Mouse (Mus musculus) spleen, postnatal 14 days (tissue): Measurements from ENCODE around the gene Fpgs.

Source experiments
- DNase-seq, 2 experiments: peaks; one replicate each; pipeline ENCODE4 v3.0.0; 2021 to 2022; ENCODE audit warnings: low spot score in 2 of 2

The Fpgs gene

GRCm38 (mm10) chr2:32671147-32671546, 32.8 kb downstream of the Fpgs start:
- no peak for DNase-seq

GRCm38 (mm10) chr2:32669876-32670275, 34.1 kb downstream of the Fpgs start:
- DNase-seq = no peak

DNA sequence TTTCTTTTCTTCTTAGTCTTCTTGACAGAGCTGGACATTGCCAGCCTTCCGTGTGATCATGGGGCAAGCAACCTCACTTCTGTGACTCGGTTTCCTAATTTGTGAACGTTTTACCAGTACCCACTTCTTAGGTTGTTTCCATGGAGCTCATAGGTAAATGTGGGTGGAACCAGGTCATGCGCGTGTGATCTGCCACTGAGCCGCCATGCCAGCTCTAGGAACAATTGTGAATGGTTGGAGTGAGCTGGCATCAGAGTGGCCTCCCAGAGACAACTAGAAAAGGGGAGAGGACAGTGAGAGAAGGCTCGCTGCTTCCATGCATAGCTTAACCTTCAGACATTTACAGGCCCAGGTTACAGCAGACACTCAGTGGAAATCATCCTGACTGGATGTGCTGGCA, 35.8 kb downstream of the Fpgs start:
- DNase-seq = no peak

- no peak for DNase-seq
These were observed 36.2 kb downstream of the Fpgs start for GRCm38 (mm10) chr2:32667775-32668174.

- no peak for DNase-seq
These were observed 38.1 kb downstream of the Fpgs start for GRCm38 (mm10) chr2:32665853-32666252.

- DNase-seq = no peak
These were observed 38.6 kb downstream of the Fpgs start for GRCm38 (mm10) chr2:32665345-32665744.

GRCm38 (mm10) chr2:32662291-32662690, 41.7 kb downstream of the Fpgs start:
- DNase-seq = no peak

DNA sequence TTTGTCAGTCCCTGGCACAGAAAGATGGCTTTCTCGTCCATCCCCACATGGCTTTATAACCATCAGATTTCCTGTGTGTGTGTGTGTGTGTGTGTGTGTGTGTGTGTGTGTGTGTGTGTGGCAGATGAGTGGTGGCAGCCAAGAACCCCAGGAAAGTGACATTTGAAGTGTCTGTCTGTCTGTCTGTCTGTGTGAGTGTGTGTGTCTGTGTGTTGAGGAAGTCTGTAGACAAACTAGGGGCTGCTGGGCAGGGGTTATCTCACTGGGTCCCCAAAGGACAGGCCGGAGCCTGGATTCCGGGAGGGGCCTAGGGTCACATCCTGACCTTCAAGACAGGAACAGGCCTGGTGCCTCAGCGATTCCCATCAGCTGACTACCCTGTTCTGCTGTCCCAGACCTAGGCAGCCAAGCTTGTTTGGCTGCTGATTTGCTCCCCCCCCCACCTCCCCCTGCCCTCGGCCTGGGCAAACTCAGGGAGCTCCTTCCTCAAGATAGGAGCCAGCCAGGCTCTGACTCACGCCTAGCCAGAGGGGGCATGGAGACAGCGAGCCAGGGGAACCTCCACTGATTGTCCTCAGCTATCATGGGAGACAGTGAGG, 42.3 kb downstream of the Fpgs start:
- DNase-seq = no peak

DNA sequence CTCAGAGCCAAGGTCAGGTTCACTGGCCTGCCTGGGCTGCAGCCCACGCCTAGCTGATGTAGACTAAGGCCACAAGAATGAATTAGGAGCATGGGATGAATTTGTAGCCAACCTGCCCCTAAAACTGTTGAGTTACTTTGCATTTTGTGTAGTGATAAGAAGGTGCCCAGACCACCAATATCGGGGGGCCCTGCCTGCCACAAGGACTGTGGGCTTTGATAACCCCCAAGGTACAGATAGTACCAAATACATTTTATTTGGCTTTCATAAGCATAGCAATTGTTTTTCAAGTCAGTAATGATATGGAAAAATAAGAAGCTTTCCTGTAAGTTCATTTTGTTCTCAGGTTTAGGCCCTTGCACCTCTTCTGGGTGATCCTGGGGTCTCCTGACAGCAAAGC, 45.1 kb downstream of the Fpgs start:
- DNase-seq = no peak

DNA sequence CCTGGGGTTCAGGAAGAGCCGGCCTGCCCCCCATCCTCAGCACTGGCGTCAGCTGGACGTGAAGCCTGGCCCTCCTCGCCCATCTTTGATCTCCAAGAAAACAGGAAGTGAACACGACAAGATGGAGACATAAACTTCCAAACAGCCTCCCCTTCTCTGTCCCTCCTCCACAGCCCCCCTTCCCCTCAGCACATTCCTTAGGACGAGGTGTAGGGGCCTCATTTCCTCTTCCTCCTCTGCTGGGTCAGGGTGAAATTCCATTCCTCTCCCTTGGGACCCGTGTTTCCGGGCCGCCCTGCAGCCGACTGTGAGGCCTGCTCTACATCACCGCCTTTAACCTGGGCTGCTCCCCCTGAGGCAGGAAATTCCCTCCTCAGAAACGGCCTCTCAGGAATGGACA, 48.1 kb downstream of the Fpgs start:
- DNase-seq = no peak

- DNase-seq = no peak
These were observed 48.6 kb downstream of the Fpgs start for GRCm38 (mm10) chr2:32655394-32655744.

DNA sequence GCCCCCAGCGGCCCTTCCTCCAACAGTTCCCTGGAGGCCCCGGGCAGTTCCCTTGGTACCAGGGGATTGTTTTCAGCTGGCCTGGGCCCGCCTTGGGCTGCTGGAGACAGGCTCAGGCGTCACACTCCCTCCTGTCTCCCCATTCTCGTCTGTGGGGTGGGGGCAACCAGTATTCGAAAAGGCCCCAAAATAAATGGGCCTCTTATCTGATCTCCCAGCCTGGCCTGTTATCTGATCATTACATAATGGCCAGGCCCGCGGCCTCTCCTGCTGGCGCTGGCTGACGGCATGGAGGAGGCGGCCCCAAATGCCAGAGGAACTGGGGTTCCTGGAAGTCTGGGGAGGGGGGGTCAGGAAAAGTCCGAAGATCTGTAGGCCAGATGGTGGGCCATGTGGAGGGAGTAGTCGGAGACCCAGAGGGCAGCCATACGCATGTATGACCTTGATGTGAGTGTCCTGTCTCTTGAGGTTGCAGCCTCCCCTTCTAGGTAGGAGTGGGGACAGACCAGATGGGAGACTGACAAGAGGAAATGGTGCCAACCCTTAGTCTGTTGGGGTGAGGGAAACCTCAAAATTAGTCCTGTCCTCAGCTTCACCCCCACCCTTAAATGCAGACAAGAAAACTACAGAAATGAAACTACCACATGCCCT, 49.1 kb downstream of the Fpgs start:
- DNase-seq = no peak

GRCm38 (mm10) chr2:32653764-32654163, 50.2 kb downstream of the Fpgs start:
- no peak for DNase-seq

DNA sequence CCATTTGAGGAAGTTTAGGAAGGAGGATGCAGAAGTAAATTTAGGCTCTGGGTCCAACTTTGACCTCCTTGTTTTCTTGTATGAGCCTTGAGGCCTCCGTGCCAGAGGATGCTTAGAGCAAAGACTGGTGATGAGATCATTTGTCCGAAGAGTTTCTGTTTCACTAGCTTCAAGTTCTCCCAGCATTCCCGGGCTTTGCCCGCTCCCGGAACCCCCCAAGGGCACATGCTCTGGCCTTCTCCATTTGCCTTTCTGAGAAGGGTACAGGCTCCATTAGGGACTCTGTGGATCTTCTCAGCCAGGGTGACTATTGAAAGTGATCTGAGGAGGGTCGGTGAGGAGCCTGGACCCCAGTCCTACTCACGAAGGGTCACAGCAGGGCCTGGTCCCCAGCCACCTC, 56.6 kb downstream of the Fpgs start:
- DNase-seq = no peak

DNA sequence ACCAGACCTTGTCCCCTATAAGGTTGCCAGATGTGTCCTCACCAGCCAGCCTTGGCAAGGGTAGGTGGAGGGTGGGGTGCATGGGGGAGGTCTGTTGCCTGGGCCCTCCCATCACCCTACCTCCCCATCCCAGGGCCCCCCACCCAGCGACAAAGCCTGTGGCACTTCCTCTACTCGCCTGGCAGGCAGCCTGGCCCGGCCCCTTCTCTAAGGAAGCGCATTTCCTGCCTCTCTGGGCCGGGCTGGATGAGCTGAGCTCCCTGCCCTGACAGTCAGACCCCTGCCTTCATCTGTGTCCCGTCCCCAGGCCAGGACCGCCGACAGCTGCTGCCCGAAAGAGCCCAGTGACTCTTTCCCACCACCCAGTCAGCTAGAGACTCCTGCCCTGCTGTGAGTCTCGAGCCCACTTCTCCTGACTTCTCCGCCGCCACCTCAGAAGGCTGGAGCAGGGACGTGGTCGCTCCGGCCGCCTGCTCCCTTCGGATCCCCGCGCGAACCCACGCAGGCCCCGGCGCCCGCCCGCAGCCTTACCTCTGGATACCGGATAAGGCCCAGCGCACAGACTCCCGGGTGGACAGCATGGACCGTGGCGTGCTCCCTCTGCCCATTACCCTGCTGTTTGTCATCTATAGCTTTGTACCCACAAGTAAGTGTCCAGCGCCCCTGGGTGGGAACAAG, 57.4 kb downstream of the Fpgs start, which contains the start of gene Eng:
Gene Eng, plus strand, starts transcription at position 217 of the 678 bp plus-strand sequence.
- no peak for DNase-seq

GRCm38 (mm10) chr2:32645647-32646046, 58.3 kb downstream of the Fpgs start:
- no peak for DNase-seq

- DNase-seq = no peak
These were observed 59.0 kb downstream of the Fpgs start for GRCm38 (mm10) chr2:32644799-32645475.

DNA sequence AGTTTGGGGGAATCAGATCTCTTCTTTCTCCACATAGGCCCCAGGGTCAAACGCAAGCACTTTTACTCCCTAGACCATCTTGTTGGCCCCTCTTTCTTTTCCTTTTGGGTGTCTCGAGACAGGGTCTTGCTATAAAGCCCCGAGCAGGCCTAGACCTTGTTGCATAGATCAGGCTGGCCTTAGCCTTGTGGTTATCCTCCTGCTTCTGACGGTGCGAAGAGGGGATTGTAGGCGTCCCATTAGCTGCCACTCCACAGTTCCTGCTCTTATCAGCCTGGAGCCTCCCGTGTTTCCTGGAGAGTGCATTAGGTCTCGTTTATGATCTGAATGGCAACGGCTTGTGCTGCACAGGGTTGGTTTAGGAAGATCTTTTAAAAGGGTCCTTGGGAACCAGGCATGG, 59.9 kb downstream of the Fpgs start:
- no peak for DNase-seq

DNA sequence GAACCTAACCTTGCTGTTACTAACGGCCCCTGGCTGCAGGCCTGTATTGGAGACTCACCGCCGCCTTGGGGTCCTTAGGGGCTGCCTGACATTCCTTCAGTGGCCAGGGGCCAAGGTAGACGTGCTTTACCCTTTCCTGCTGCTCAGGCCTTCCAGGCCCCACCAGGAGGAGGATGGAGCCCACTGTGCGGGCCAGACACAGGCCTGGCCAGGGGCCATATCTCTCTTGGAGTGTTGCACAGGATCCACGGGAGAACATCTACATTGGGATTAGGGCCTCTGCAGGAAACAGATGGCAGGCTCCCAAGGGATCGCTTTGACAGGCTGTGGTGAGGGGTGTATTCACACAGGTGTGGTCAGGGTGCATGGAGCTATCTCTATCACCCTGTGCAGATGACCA, 61.1 kb downstream of the Fpgs start:
- no peak for DNase-seq

GRCm38 (mm10) chr2:32641810-32642209, 62.1 kb downstream of the Fpgs start:
- DNase-seq = no peak

GRCm38 (mm10) chr2:32640550-32641051, 63.3 kb downstream of the Fpgs start:
- DNase-seq = no peak

- no peak for DNase-seq
These were observed 64.3 kb downstream of the Fpgs start for GRCm38 (mm10) chr2:32639632-32640031.
